Mouse (Mus musculus) hindlimb bud, embryonic 11.5 days (tissue): ENCODE results near the gene Hist1h2be.
"Not testable (repeated sequence)": the region's sequence is repeated elsewhere in the genome, so short reads cannot be mapped to it uniquely, and the experiment has no call there.

Experiments used
- DNase-seq: peaks from one replicate; pipeline ENCODE4 v3.0.0-alpha.2; 2012; ENCODE audit warnings: low read depth, low spot score; ENCODE audit errors: extremely low spot score

The Hist1h2be gene

GRCm38 (mm10) chr13:23592614-23593013 lies 28.3 kb downstream of the Hist1h2be start:
- no peak for DNase-seq

GRCm38 (mm10) chr13:23591886-23592285 lies 29.0 kb downstream of the Hist1h2be start:
- DNase-seq = not testable (repeated sequence)

GRCm38 (mm10) chr13:23591206-23591605 lies 29.7 kb downstream of the Hist1h2be start:
- DNase-seq = no peak

GRCm38 (mm10) chr13:23586940-23587225 lies 34.0 kb downstream of the Hist1h2be start:
- no peak for DNase-seq

- no peak for DNase-seq
Measured at GRCm38 (mm10) chr13:23586099-23586939, 34.6 kb downstream of the Hist1h2be start.

- DNase-seq = peak; percentile 99
Measured at GRCm38 (mm10) chr13:23585442-23586098, 35.4 kb downstream of the Hist1h2be start.

- DNase-seq = no peak
Measured at GRCm38 (mm10) chr13:23585029-23585441, 35.9 kb downstream of the Hist1h2be start.

GRCm38 (mm10) chr13:23584331-23584730 lies 36.6 kb downstream of the Hist1h2be start:
- no peak for DNase-seq

- DNase-seq = no peak
Measured at GRCm38 (mm10) chr13:23583387-23584068, 37.4 kb downstream of the Hist1h2be start.

GRCm38 (mm10) chr13:23582219-23583056 lies 38.5 kb downstream of the Hist1h2be start:
- DNase-seq = no peak

GRCm38 (mm10) chr13:23581408-23582218 lies 39.3 kb downstream of the Hist1h2be start, which contains the start of gene Hist1h4d:
Gene Hist1h4d, plus strand, starts transcription at chr13:23581598.
- no peak for DNase-seq

- DNase-seq = no peak
Measured at GRCm38 (mm10) chr13:23577835-23578234, 43.1 kb downstream of the Hist1h2be start.

GRCm38 (mm10) chr13:23576906-23577639 lies 43.9 kb downstream of the Hist1h2be start:
- DNase-seq = no peak

GRCm38 (mm10) chr13:23576351-23576881 lies 44.5 kb downstream of the Hist1h2be start:
- DNase-seq = no peak

- not testable (repeated sequence) for DNase-seq
Measured at GRCm38 (mm10) chr13:23575864-23576313, 45.0 kb downstream of the Hist1h2be start.

GRCm38 (mm10) chr13:23575271-23575851 lies 45.6 kb downstream of the Hist1h2be start, which contains the start of gene Hist1h3d:
Gene Hist1h3d, plus strand, starts transcription at chr13:23575763.
- DNase-seq = no peak

- DNase-seq = not testable (repeated sequence)
Measured at GRCm38 (mm10) chr13:23574546-23575170, 46.3 kb downstream of the Hist1h2be start.
